Mouse (Mus musculus): ENCODE data around the gene Ccin. TPM values are rescaled to one million over a fixed set of nuclear protein-coding genes. Genes with fewer than 3 reads are reported as not detected.

The Ccin gene
- polyA plus RNA-seq (2021) = 1.2 TPM

GRCm38 (mm10) chr4:43983181-43983580 lies at the start of gene Ccin:
Ccin (plus strand) TSS chr4:43983483.
- ChIA-PET CTCF (interaction anchor here (0.9 to 5.4 kb wide), 4 partner anchors 37 to 76 kb away, joined by 3 to 49 read pairs (median 3); no protein-coding TSS in a partner anchor), POLR2A (interaction anchor here (0.9 to 1.1 kb wide), 2 partner anchors 26 to 61 kb away, joined by 3 read pairs; partner anchors contain the start of gene Glipr2)
- ATAC-seq = no peak
- TF ChIP-seq CTCF (IDR thresholded peaks at IDR 0.05) = no peak
- no peaks in the 10 kb centered on the region for H3K27me3 ChIP-seq
- no peak for DNase-seq (ENCODE audit: low read depth, low spot score)
- in situ Hi-C loops (cut with MboI; ENCODE audit: low pct_unique_long_range_greater_than_20kb) = loop anchor here (5.0 kb wide), 1 partner anchor 56 kb away; no protein-coding TSS in a partner anchor

GRCm38 (mm10) chr4:43936186-43936585 lies 47.1 kb upstream of the Ccin start:
- DNase-seq (ENCODE audit: low read depth, low spot score) (no peak), ATAC-seq (no peak)
- in situ Hi-C loops (cut with MboI; ENCODE audit: low pct_unique_long_range_greater_than_20kb) = no loop called here
- ChIA-PET POLR2A (no interaction called here), CTCF (no interaction called here)
- H3K27me3 ChIP-seq = no peaks in the 10 kb centered on the region
- TF ChIP-seq CTCF (IDR thresholded peaks at IDR 0.05) = no peak

GRCm38 (mm10) chr4:43936749-43937674 lies 46.3 kb upstream of the Ccin start:
- no peak for TF ChIP-seq CTCF (IDR thresholded peaks at IDR 0.05)
- ChIA-PET POLR2A (no interaction called here), CTCF (no interaction called here)
- no peak for ATAC-seq
- in situ Hi-C loops (cut with MboI; ENCODE audit: low pct_unique_long_range_greater_than_20kb) = no loop called here
- no peak for DNase-seq (ENCODE audit: low read depth, low spot score)
- no peaks in the 10 kb centered on the region for H3K27me3 ChIP-seq

DNA sequence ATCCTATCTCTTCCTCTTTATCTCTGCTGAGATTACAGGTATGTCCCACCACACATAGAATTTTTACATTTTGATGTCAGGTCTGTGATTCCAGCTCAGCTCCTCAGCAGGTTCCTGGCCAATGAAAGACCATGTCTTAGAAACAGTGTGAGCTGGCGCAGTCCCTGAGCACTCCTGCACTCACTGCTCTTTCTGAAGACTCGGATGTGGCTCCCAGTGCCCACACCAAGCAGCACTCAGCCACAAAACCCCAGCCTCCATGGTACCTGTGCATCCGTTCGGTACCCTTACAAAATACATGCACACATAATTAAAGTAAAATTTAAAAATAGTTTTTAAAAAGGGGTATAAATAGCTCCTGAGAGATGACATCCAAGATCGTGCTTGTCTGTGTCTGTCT lies 42.0 kb upstream of the Ccin start:
- no peaks in the 10 kb centered on the region for H3K27me3 ChIP-seq
- no peak for TF ChIP-seq CTCF (IDR thresholded peaks at IDR 0.05)
- CTCF ChIA-PET = interaction anchor here (1.3 kb wide), 1 partner anchor 16 kb away, joined by 3 read pairs; no protein-coding TSS in a partner anchor
- POLR2A ChIA-PET = no interaction called here
- in situ Hi-C loops (cut with MboI; ENCODE audit: low pct_unique_long_range_greater_than_20kb) = no loop called here
- ATAC-seq = no peak
- no peak for DNase-seq (ENCODE audit: low read depth, low spot score)

- CTCF ChIA-PET = interaction anchor here (1.3 kb wide), 1 partner anchor 17 kb away, joined by 3 read pairs; no protein-coding TSS in a partner anchor
- no peaks in the 10 kb centered on the region for H3K27me3 ChIP-seq
- DNase-seq (ENCODE audit: low read depth, low spot score) (no peak), ATAC-seq (no peak)
- POLR2A ChIA-PET = interaction anchor here (0.7 kb wide), 1 partner anchor 435 kb away, joined by 5 read pairs; no protein-coding TSS in a partner anchor
- no peak for TF ChIP-seq CTCF (IDR thresholded peaks at IDR 0.05)
- in situ Hi-C loops (cut with MboI; ENCODE audit: low pct_unique_long_range_greater_than_20kb) = no loop called here
Measured at GRCm38 (mm10) chr4:43942421-43942820, 40.9 kb upstream of the Ccin start.

DNA sequence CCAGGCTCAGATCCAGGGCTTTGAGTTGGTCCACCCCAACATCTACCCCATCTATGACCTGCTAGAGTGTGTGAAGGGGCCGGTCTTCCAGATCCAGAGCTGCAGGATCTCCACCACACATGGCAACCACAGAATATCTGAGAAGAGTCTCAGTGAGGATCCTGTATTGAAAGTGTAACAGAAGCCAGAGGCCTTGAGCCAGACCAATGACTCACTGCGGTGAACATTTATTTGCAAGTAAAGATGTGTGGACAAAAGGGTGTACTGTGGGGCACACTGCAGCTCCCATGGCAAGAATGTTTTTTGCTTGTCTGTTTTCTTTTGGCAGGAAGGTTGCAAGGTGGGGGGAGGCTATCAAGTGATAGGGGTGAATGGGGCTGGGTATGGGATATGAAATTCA lies 35.7 kb upstream of the Ccin start:
- ChIA-PET CTCF (no interaction called here), POLR2A (no interaction called here)
- ATAC-seq (no peak), DNase-seq (ENCODE audit: low read depth, low spot score) (no peak)
- in situ Hi-C loops (cut with MboI; ENCODE audit: low pct_unique_long_range_greater_than_20kb) = no loop called here
- no peak for TF ChIP-seq CTCF (IDR thresholded peaks at IDR 0.05)
- no peaks in the 10 kb centered on the region for H3K27me3 ChIP-seq

DNA sequence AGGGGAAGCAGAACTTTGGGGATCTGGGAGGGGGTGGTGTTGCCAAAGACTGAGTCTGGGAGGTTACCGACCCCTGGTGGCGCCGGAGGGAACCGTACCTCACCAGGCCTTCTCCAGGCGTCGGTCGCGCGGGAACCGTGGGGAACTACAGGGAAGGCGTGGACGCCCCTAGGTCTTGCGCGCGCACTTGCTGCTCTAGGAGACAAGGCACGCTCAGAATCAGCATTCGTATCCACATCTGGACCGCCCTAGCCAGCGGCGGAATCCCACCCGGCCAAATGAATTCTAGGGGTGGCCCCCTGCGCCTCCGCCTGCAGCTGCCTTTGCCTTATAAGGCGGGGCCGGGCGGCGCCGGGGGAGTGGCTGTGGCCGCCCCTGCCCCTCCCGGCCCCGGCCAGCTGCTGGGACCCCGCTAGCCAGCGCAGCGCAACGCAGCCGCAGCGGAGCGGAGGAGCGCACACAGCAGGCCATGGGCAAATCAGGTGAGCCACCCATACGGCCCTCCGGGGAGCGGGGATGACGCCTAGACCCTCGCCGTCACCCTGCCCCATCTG lies 25.9 kb upstream of the Ccin start, which contains the start of gene Glipr2:
Gene Glipr2, plus strand, starts transcription at position 110 of the 554 bp plus-strand sequence.
- ChIA-PET POLR2A (interaction anchor here (1.0 to 1.6 kb wide), 3 partner anchors 17 to 26 kb away, joined by 3 to 6 read pairs (median 6); partner anchors contain the start of gene Ccin), CTCF (interaction anchor here (1.3 to 2.1 kb wide), 2 partner anchors 11 to 24 kb away, joined by 4 to 7 read pairs; no protein-coding TSS in a partner anchor)
- no peaks in the 10 kb centered on the region for H3K27me3 ChIP-seq
- in situ Hi-C loops (cut with MboI; ENCODE audit: low pct_unique_long_range_greater_than_20kb) = no loop called here
- no peak for TF ChIP-seq CTCF (IDR thresholded peaks at IDR 0.05)
- ATAC-seq (peak; percentile 83), DNase-seq (ENCODE audit: low read depth, low spot score) (no peak)

- in situ Hi-C loops (cut with MboI; ENCODE audit: low pct_unique_long_range_greater_than_20kb) = no loop called here
- no peak for TF ChIP-seq CTCF (IDR thresholded peaks at IDR 0.05)
- ChIA-PET CTCF (interaction anchor here (1.3 to 2.1 kb wide), 2 partner anchors 10 to 23 kb away, joined by 4 to 7 read pairs; no protein-coding TSS in a partner anchor), POLR2A (interaction anchor here (1.5 to 1.6 kb wide), 2 partner anchors 16 to 21 kb away, joined by 6 read pairs; no protein-coding TSS in a partner anchor)
- H3K27me3 ChIP-seq = no peaks in the 10 kb centered on the region
- no peak for DNase-seq (ENCODE audit: low read depth, low spot score)
- ATAC-seq = peak; percentile 62
Measured at GRCm38 (mm10) chr4:43957846-43958461, 25.3 kb upstream of the Ccin start.

- DNase-seq (ENCODE audit: low read depth, low spot score) (no peak), ATAC-seq (no peak)
- H3K27me3 ChIP-seq = no peaks in the 10 kb centered on the region
- ChIA-PET CTCF (interaction anchor here (2.1 kb wide), 1 partner anchor 8 kb away, joined by 7 read pairs; no protein-coding TSS in a partner anchor), POLR2A (no interaction called here)
- TF ChIP-seq CTCF (IDR thresholded peaks at IDR 0.05) = no peak
- in situ Hi-C loops (cut with MboI; ENCODE audit: low pct_unique_long_range_greater_than_20kb) = no loop called here
Measured at GRCm38 (mm10) chr4:43959523-43960179, 23.6 kb upstream of the Ccin start.

DNA sequence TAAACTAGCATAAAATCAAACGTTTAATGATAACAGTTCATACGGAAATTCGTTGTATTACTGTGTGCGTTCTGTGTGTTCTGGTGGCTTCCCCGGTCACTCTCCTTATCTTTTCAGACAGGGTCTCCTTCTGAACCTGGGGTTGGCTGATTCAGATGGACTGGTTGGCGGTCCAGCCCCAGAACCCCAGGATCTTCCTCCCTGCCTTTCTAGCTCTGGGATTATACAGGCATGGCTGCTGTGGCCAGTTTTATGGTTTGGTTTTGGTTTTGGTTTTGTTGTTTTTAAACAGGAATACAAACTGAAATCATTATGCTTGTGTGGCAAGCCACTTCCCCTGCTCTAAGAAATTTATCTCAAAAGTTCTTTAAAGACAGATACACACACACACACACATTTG lies 23.1 kb upstream of the Ccin start:
- ChIA-PET POLR2A (no interaction called here), CTCF (no interaction called here)
- H3K27me3 ChIP-seq = no peaks in the 10 kb centered on the region
- ATAC-seq (no peak), DNase-seq (ENCODE audit: low read depth, low spot score) (no peak)
- no peak for TF ChIP-seq CTCF (IDR thresholded peaks at IDR 0.05)
- in situ Hi-C loops (cut with MboI; ENCODE audit: low pct_unique_long_range_greater_than_20kb) = no loop called here

All from Patski (cell line).